Mouse (Mus musculus) testis, adult 2 months (tissue): Measurements from ENCODE around the gene Hist1h2bj.

Experiments
- CTCF ChIP-seq: fragments of 200-500 bp; IDR thresholded peaks from 2 replicates; pipeline ENCODE4 v1.5.1; 2012; ENCODE audit warnings: low read depth, mild to moderate bottlenecking, inconsistent platforms, low read length, moderate library complexity; ENCODE audit not compliant: control insufficient read depth, insufficient read depth, insufficient replicate concordance
- POLR2A ChIP-seq: fragments of 200-500 bp; IDR thresholded peaks from 2 replicates; pipeline ENCODE4 v1.6.1; 2012; ENCODE audit warnings: low read depth, mild to moderate bottlenecking, inconsistent platforms, low read length, moderate library complexity; ENCODE audit not compliant: control insufficient read depth

- TF ChIP-seq POLR2A (no peak), CTCF (no peak)
Observed at GRCm38 (mm10) chr13:22007121-22007510, 35.9 kb upstream of the Hist1h2bj start.
